Mouse (Mus musculus) midbrain, embryonic 13.5 days (tissue): ENCODE results near the gene Fthl17a. TPM values are rescaled to one million over a fixed set of nuclear protein-coding genes. Genes with fewer than 3 reads are reported as not detected.

ENCODE experiments used
- ATAC-seq: fragments of 200-750 bp; cut with Nextera tagmentation; 2 replicates; pipeline ENCODE4 v1.8.0; 2017; ENCODE audit warnings: mild to moderate bottlenecking, moderate TSS enrichment, moderate library complexity
- H3K27ac ChIP-seq: fragments of 300-500 bp; sonication (generic); 2 replicates; pipeline ENCODE4 v1.5.1; 2015; ENCODE audit warnings: inconsistent platforms, mild to moderate bottlenecking, moderate library complexity
- H3K27me3 ChIP-seq: fragments of 300-500 bp; sonication (generic); 2 replicates; pipeline ENCODE4 v1.6.1; 2015; ENCODE audit warnings: mild to moderate bottlenecking, inconsistent platforms
- H3K36me3 ChIP-seq: fragments of 300-500 bp; sonication (generic); 2 replicates; pipeline ENCODE4 v1.6.1; 2015; ENCODE audit warnings: mild to moderate bottlenecking, inconsistent platforms
- H3K4me1 ChIP-seq: fragments of 300-500 bp; sonication (generic); replicated peaks from 2 replicates; pipeline ENCODE4 v1.6.1; 2015; ENCODE audit warnings: inconsistent platforms
- H3K4me2 ChIP-seq: fragments of 300-500 bp; sonication (generic); replicated peaks from 2 replicates; pipeline ENCODE4 v1.6.1; 2015; ENCODE audit warnings: moderate library complexity, mild to moderate bottlenecking, inconsistent platforms
- H3K4me3 ChIP-seq: fragments of 300-500 bp; sonication (generic); replicated peaks from 2 replicates; pipeline ENCODE4 v1.5.1; 2015; ENCODE audit warnings: mild to moderate bottlenecking, inconsistent platforms
- H3K9ac ChIP-seq: fragments of 300-500 bp; sonication (generic); replicated peaks from 2 replicates; pipeline ENCODE4 v1.6.1; 2015; ENCODE audit warnings: mild to moderate bottlenecking, inconsistent platforms
- H3K9me3 ChIP-seq: fragments of 300-500 bp; sonication (generic); 2 replicates; pipeline ENCODE4 v1.6.1; 2016; ENCODE audit warnings: mild to moderate bottlenecking, inconsistent platforms
- WGBS: fragments of 180-500 bp; shearing (Covaris S2); methylation state at CpG from one replicate; pipeline ENCODE4 v1.1.7; 2015; 5-methylcytosine and 5-hydroxymethylcytosine counted together
- polyA plus RNA-seq: library from polyadenylated mRNA; unstranded; fragments of >200 nt; fragmentation: Nextera tagmentation; extraction: Ambion mirVana; gene quantifications from 2 replicates; pipeline ENCODE4 v1.2.1, GENCODE M21; 2015

Fthl17a gene
- polyA plus RNA-seq, result not detected in 2 replicates

DNA sequence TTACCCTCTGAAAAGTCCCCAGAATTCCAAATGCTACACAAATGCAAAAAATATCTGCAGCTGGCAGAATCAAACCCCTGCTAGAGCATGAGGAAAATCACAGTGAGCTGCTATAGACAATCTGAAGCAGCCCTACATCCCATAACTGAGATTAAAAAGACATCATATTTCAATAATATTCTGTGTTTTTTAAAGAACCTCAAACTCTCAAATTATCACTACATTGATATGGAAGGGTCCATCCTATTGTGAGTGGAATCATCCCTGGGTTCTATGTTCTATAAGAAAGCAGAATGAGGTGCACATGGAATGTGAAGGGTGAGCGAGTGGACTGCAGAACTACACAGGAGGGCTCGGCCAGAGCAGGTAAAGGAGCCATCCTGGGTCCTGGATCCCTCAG, at the start of gene Fthl17a:
TSS of gene Fthl17a (plus strand) at position 301 of the 400 bp plus-strand sequence.
- Histone ChIP-seq H3K4me2 (no peak within 1 kb of the TSS), H3K9ac (no peak within 1 kb of the TSS), H3K27ac (no peak within 1 kb of the TSS), H3K4me1 (no peaks in the 10 kb centered on the region), H3K4me3 (no peak within 1 kb of the TSS), H3K9me3 (no peaks in the 10 kb centered on the region), H3K27me3 (no peaks in the 10 kb centered on the region), H3K36me3 (no peaks in the 10 kb centered on the region)
- no peak for ATAC-seq
- WGBS, result 80% methylated on average over 2 of the region's 2 CpGs

GRCm38 (mm10) chrX:85207001-85207400, 42.5 kb upstream of the Fthl17a start:
- 71% methylated on average over 2 of the region's 2 CpGs for WGBS
- Histone ChIP-seq H3K4me2 (no peak overlapping the region), H3K9ac (no peak overlapping the region)

DNA sequence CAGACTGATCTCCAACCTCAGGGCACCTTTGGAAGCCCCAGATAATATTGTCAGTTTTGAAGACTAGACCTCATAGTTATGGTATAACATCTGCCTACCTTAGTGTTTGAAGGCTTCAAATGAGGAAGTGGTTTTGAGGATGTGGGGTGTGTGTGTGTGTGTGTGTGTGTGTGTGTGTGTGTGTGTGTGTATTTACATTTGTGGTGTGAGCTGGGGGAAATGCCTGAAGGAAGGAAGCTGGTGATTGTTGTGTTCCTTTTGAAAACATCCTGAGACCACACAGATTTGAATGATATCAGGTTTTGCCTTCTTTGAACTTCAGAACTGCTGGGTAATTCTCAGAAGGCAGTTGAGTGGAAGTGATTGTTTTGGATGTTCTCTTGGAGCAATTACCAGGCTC, 22.6 kb upstream of the Fthl17a start:
- Histone ChIP-seq H3K4me1 (no peaks in the 10 kb centered on the region), H3K9ac (no peak overlapping the region), H3K27ac (no peak overlapping the region), H3K27me3 (no peaks in the 10 kb centered on the region), H3K9me3 (no peaks in the 10 kb centered on the region), H3K36me3 (no peaks in the 10 kb centered on the region), H3K4me2 (no peak overlapping the region), H3K4me3 (no peak overlapping the region)
- no peak for ATAC-seq

More at GRCm38 (mm10) chrX:85207001-85207400, 42.5 kb upstream of the Fthl17a start:
- Histone ChIP-seq H3K4me3 (no peak overlapping the region), H3K27me3 (no peaks in the 10 kb centered on the region), H3K9me3 (no peaks in the 10 kb centered on the region), H3K4me1 (no peaks in the 10 kb centered on the region), H3K36me3 (no peaks in the 10 kb centered on the region), H3K27ac (no peak overlapping the region)
- no peak for ATAC-seq

DNA sequence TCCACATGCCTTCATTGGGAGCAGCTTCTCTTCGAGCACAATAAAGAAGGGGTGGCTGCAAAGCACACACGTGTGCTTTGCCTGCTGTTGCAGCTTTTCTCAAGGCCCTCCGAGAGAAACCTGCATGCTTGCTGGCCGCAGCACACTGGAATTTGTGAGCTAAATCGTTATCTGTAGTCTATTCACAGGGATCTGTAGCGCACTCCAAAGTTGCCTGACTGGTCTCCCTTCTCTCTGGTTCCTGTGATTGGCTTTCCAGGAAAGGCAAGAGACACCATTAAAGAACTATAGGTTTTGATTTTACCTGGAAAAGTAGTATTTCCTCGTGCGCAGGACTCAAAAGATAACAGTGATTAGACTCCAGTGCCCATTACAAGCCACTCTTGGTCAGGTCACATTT, 22.3 kb downstream of the Fthl17a start:
- Histone ChIP-seq H3K4me1 (no peaks in the 10 kb centered on the region), H3K4me3 (no peak overlapping the region), H3K4me2 (no peak overlapping the region), H3K27ac (no peak overlapping the region), H3K9me3 (no peaks in the 10 kb centered on the region), H3K36me3 (no peaks in the 10 kb centered on the region), H3K9ac (no peak overlapping the region), H3K27me3 (no peaks in the 10 kb centered on the region)
- ATAC-seq, result no peak
- 63% methylated on average over 8 of the region's 8 CpGs for WGBS

- WGBS, result 65% methylated on average over 6 of the region's 6 CpGs
- Histone ChIP-seq H3K9me3 (no peaks in the 10 kb centered on the region), H3K4me3 (no peak overlapping the region), H3K36me3 (no peaks in the 10 kb centered on the region), H3K4me2 (no peak overlapping the region), H3K9ac (no peak overlapping the region), H3K4me1 (no peaks in the 10 kb centered on the region), H3K27ac (no peak overlapping the region), H3K27me3 (no peaks in the 10 kb centered on the region)
- ATAC-seq, result no peak
Measured at GRCm38 (mm10) chrX:85272296-85272695, 22.8 kb downstream of the Fthl17a start.

- H3K4me3 ChIP-seq, result no peak overlapping the region
- no peak overlapping the region for H3K4me2 ChIP-seq
- no peaks in the 10 kb centered on the region for H3K4me1 ChIP-seq
- no peak overlapping the region for H3K9ac ChIP-seq
- H3K36me3 ChIP-seq, result no peaks in the 10 kb centered on the region
- no peak overlapping the region for H3K27ac ChIP-seq
- no peaks in the 10 kb centered on the region for H3K9me3 ChIP-seq
- 82% methylated on average over 1 of the region's 1 CpGs for WGBS
- ATAC-seq, result no peak
- no peaks in the 10 kb centered on the region for H3K27me3 ChIP-seq
Measured at GRCm38 (mm10) chrX:85289846-85290245, 40.4 kb downstream of the Fthl17a start.

DNA sequence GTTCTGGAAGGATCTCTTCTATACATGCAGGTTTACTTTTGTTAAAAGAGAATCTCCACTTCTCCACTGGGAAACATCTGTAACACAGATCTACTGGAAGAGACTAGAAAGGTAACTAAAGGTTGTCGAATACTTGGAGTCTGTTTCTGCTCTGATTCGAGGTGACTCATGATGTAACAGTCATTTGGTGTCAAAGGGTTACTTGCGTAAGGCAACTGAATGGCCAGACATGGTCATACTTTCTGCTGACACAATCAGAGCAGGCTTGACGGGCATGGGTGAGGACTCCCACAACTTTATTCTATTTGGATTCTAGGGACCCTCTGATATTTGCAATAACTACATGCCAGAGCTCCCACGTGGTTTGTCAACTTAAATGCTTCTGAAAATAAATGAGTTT, 43.3 kb downstream of the Fthl17a start:
- H3K4me1 ChIP-seq, result no peaks in the 10 kb centered on the region
- H3K9me3 ChIP-seq, result no peaks in the 10 kb centered on the region
- 82% methylated on average over 5 of the region's 5 CpGs for WGBS
- H3K27me3 ChIP-seq, result no peaks in the 10 kb centered on the region
- no peak overlapping the region for H3K4me3 ChIP-seq
- no peaks in the 10 kb centered on the region for H3K36me3 ChIP-seq
- no peak overlapping the region for H3K27ac ChIP-seq
- H3K9ac ChIP-seq, result no peak overlapping the region
- H3K4me2 ChIP-seq, result no peak overlapping the region
- ATAC-seq, result no peak

- no peaks in the 10 kb centered on the region for H3K36me3 ChIP-seq
- no peak overlapping the region for H3K27ac ChIP-seq
- H3K27me3 ChIP-seq, result no peaks in the 10 kb centered on the region
- no peaks in the 10 kb centered on the region for H3K9me3 ChIP-seq
- H3K9ac ChIP-seq, result no peak overlapping the region
- no peaks in the 10 kb centered on the region for H3K4me1 ChIP-seq
- H3K4me2 ChIP-seq, result no peak overlapping the region
- WGBS, result 46% methylated on average over 3 of the region's 3 CpGs
- no peak for ATAC-seq
- no peak overlapping the region for H3K4me3 ChIP-seq
Measured at GRCm38 (mm10) chrX:85294001-85294400, 44.5 kb downstream of the Fthl17a start.

- no peaks in the 10 kb centered on the region for H3K4me1 ChIP-seq
- 85% methylated on average over 4 of the region's 4 CpGs for WGBS
- H3K27ac ChIP-seq, result no peak overlapping the region
- H3K9me3 ChIP-seq, result no peaks in the 10 kb centered on the region
- H3K36me3 ChIP-seq, result no peaks in the 10 kb centered on the region
- no peak overlapping the region for H3K9ac ChIP-seq
- H3K4me3 ChIP-seq, result no peak overlapping the region
- no peaks in the 10 kb centered on the region for H3K27me3 ChIP-seq
- ATAC-seq, result no peak
- no peak overlapping the region for H3K4me2 ChIP-seq
Measured at GRCm38 (mm10) chrX:85304674-85305073, 55.2 kb downstream of the Fthl17a start.

DNA sequence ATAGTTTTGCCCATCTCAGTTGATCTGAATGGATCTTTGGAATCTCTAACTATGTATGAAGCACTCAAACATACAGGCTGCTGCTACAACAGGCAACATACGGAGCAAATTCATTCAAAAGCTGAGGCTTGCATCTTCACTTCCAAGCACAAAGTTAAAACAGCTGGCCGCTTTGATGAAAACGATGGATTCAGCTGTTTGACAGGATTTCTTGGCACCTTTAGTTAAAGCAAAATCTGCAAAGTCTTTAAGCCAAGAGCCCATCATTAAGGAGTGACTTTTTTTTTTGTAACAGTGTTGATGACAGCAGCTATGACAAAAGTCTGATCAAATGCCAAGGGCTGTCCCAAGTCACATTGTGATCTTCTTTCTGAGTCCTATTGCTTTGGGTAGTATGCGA, 69.1 kb downstream of the Fthl17a start:
- H3K4me3 ChIP-seq, result no peak overlapping the region
- H3K27me3 ChIP-seq, result no peaks in the 10 kb centered on the region
- H3K9ac ChIP-seq, result no peak overlapping the region
- no peak overlapping the region for H3K4me2 ChIP-seq
- 80% methylated on average over 4 of the region's 4 CpGs for WGBS
- H3K27ac ChIP-seq, result no peak overlapping the region
- no peak for ATAC-seq
- H3K36me3 ChIP-seq, result no peaks in the 10 kb centered on the region
- H3K4me1 ChIP-seq, result no peaks in the 10 kb centered on the region
- no peaks in the 10 kb centered on the region for H3K9me3 ChIP-seq

- Histone ChIP-seq H3K9ac (no peak overlapping the region), H3K4me3 (no peak overlapping the region), H3K9me3 (no peaks in the 10 kb centered on the region), H3K4me1 (no peaks in the 10 kb centered on the region), H3K4me2 (no peak overlapping the region), H3K27me3 (no peaks in the 10 kb centered on the region), H3K36me3 (no peaks in the 10 kb centered on the region), H3K27ac (no peak overlapping the region)
- WGBS, result 35% methylated on average over 1 of the region's 1 CpGs
- ATAC-seq, result no peak
Measured at GRCm38 (mm10) chrX:85319193-85319592, 69.7 kb downstream of the Fthl17a start.
